Mouse (Mus musculus) liver, postnatal 0 days (tissue): ENCODE measurements around the gene Idua.

Experiments used
- CTCF ChIP-seq: sonication (generic); IDR thresholded peaks from 2 replicates; pipeline ENCODE4 v1.5.1; 2016; ENCODE audit warnings: antibody characterized with exemption, low read depth
- EP300 ChIP-seq: IDR thresholded peaks from 2 replicates; pipeline ENCODE4 v1.6.1; 2016; ENCODE audit warnings: antibody characterized with exemption, low read depth, mild to moderate bottlenecking

DNA sequence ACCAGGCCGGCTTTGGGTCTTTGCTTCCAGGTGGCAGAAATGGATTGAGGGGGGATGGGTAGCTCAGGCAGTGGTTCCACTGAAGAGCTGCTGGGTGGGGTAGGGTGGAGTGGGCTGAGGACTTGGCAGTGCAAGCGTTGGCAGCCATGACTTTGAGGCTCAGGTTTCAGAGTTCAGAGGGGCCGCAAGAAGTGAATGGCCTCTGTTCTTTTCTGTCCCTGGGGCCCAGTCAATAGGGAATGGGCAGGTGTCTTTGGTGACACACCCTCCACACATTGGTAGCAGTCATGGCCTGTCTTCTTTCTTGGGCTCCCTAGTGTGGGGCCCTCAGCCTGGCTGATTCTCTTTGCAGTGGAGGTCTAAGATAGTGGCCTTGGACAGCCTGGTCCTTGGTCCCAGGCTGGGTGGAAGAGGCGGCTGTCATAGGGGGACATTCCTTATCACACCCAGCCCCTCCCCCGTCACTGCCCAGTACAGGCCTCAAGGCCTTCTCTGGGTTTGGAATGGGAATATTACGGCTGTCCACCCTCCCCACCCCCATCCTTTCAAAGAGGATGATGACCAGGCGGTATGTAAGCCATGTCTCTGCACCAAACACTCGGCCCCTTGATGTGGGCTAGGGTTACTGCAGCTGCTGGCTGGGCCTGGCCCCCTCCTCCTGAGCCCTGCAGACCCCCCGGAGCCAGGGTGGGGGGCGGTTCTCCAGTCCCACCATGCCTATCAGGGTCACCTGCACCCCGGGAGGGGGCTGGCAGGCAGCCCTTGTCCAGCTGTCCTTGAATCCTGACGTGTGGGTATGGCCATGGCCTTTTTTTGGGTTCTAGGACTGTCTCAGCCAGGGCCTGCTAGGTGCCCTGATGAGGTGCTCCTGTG, 43.9 kb downstream of the Idua start:
- no peak for TF ChIP-seq EP300
- TF ChIP-seq CTCF: no peak
